Comparison of ENCODE assay signal across 8 mouse cellular contexts in genomic region chr4:97778211-97779002, GRCm38 (mm10). TPM values are rescaled to one million over a fixed set of nuclear protein-coding genes. Genes with fewer than 3 reads are reported as not detected.
DNase-seq lines count a peak whose midpoint lies in the region; ATAC-seq lines count a peak whose summit lies in the region.

No protein-coding gene starts in this region.

- under 1% methylated on average over 63 of the region's 94 CpGs for WGBS in forebrain, embryonic 11.5 days
- WGBS in hindbrain, embryonic 16.5 days, result 0% methylated on average over 62 of the region's 94 CpGs
- under 1% methylated on average over 78 of the region's 94 CpGs for WGBS in stomach, embryonic 15.5 days

- H3K27me3 ChIP-seq in forebrain, embryonic 11.5 days (ENCODE audit: control insufficient read depth, insufficient read depth, low read length), result peaks cover 6% of the 10 kb centered on the region; the same call in 1 of the 2 replicates
- 0 out of 2 replicates have a peak, but pooled peaks cover 2% of the 10 kb centered on the region for H3K27me3 ChIP-seq in hindbrain, embryonic 16.5 days (replicated peaks; ENCODE audit: control insufficient read depth, insufficient read depth, low read length)
- no peaks in the 10 kb centered on the region for H3K27me3 ChIP-seq in stomach, embryonic 15.5 days (replicated peaks)

- peaks cover 8% of the 10 kb centered on the region for H3K4me1 ChIP-seq in forebrain, embryonic 11.5 days (replicated peaks; ENCODE audit: control insufficient read depth, insufficient read depth, low read length)
- H3K4me1 ChIP-seq in hindbrain, embryonic 16.5 days (ENCODE audit: control insufficient read depth, insufficient read depth, low read depth, low read length), result peaks cover 2% of the 10 kb centered on the region
- H3K4me1 ChIP-seq in stomach, embryonic 15.5 days, result peaks cover 10% of the 10 kb centered on the region; the same call in 1 of the 2 replicates

- peaks cover 4% of the 10 kb centered on the region for H3K36me3 ChIP-seq in forebrain, embryonic 11.5 days (ENCODE audit: control insufficient read depth, insufficient read depth, low read length)
- H3K36me3 ChIP-seq in hindbrain, embryonic 16.5 days (ENCODE audit: control insufficient read depth, insufficient read depth, low read length), result peaks cover under 1% of the 10 kb centered on the region; the same call in 1 of the 2 replicates
- H3K36me3 ChIP-seq in stomach, embryonic 15.5 days, result peaks cover 7% of the 10 kb centered on the region; the same call in 1 of the 2 replicates

- H3K9me3 ChIP-seq in forebrain, embryonic 11.5 days (ENCODE audit: control insufficient read depth, low read length), result no peaks in the 10 kb centered on the region; the same call in 1 of the 2 replicates
- no peaks in the 10 kb centered on the region for H3K9me3 ChIP-seq in hindbrain, embryonic 16.5 days (ENCODE audit: control insufficient read depth, low read length)
- no peaks in the 10 kb centered on the region for H3K9me3 ChIP-seq in stomach, embryonic 15.5 days

- peak overlapping the region; percentile 80 for H3K4me2 ChIP-seq in forebrain, embryonic 11.5 days (ENCODE audit: low read depth, low read length, severe bottlenecking)
- H3K4me2 ChIP-seq in hindbrain, embryonic 16.5 days (ENCODE audit: low read length), result peak overlapping the region; percentile 67
- H3K4me2 ChIP-seq in stomach, embryonic 15.5 days, result peak overlapping the region; percentile 63

- peak; percentile 29 for DNase-seq in ovary, postnatal 10 days (ENCODE audit: low spot score)
- no peak for DNase-seq in ovary, adult 18-20 months (ENCODE audit: low spot score)
- peak; percentile 38 for DNase-seq in brain, adult 2 months (ENCODE audit: low read depth, low spot score)
- DNase-seq in forebrain, embryonic 11.5 days (ENCODE audit: low spot score), result peak; percentile 76
- peak; percentile 44 for DNase-seq in lung, postnatal 14 days
- no peak for DNase-seq in MN1 (ENCODE audit: low spot score)

- peak overlapping the region; percentile 78 for H3K27ac ChIP-seq in forebrain, embryonic 11.5 days (ENCODE audit: low read depth, low read length)
- H3K27ac ChIP-seq in hindbrain, embryonic 16.5 days (ENCODE audit: low read depth, low read length), result peak overlapping the region; percentile 90
- H3K27ac ChIP-seq in stomach, embryonic 15.5 days, result peak overlapping the region; percentile 96

- peak overlapping the region; percentile 96 for H3K9ac ChIP-seq in forebrain, embryonic 11.5 days (ENCODE audit: low read length)
- peak overlapping the region; percentile 88 for H3K9ac ChIP-seq in hindbrain, embryonic 16.5 days (ENCODE audit: low read depth, low read length)
- peak overlapping the region; percentile 97 for H3K9ac ChIP-seq in stomach, embryonic 15.5 days

- H3K4me3 ChIP-seq in forebrain, embryonic 11.5 days (ENCODE audit: low read depth, low read length), result peak overlapping the region; percentile 90
- H3K4me3 ChIP-seq in hindbrain, embryonic 16.5 days (ENCODE audit: low read length), result peak overlapping the region; percentile 80
- H3K4me3 ChIP-seq in stomach, embryonic 15.5 days (replicated peaks), result peak overlapping the region; percentile 86

- peak; percentile 15 for ATAC-seq in forebrain, embryonic 11.5 days (replicated peaks; ENCODE audit: low FRiP score)
- ATAC-seq in hindbrain, embryonic 16.5 days, result peak; percentile 10; the same call in 1 of the 2 replicates
- ATAC-seq in stomach, embryonic 15.5 days (ENCODE audit: insufficient read depth, low FRiP score, low read depth), result no peak

RNA-seq across cellular contexts. Expression of gene E130114P18Rik, which starts 0.5 kb away (rescaled TPM):
- polyA plus RNA-seq in forebrain, embryonic 11.5 days (2014; fragmentation: Nextera tagmentation; extraction: Ambion mirVana), result 45.7 and 46.4 TPM in 2 replicates
- polyA plus RNA-seq in hindbrain, embryonic 16.5 days (2015; fragmentation: Nextera tagmentation; extraction: Ambion mirVana), result 20.9 and 21.5 TPM in 2 replicates
- 2.9 and 3.7 TPM in 2 replicates for polyA plus RNA-seq in stomach, embryonic 15.5 days (2015; fragmentation: Nextera tagmentation; extraction: Ambion mirVana)

RNA-seq across cellular contexts. Expression of gene Nfia, which starts 5.9 kb away (rescaled TPM):
- polyA plus RNA-seq in forebrain, embryonic 11.5 days (2014; fragmentation: Nextera tagmentation; extraction: Ambion mirVana), result 39.5 and 45.4 TPM in 2 replicates
- 38.4 and 43.4 TPM in 2 replicates for polyA plus RNA-seq in hindbrain, embryonic 16.5 days (2015; fragmentation: Nextera tagmentation; extraction: Ambion mirVana)
- polyA plus RNA-seq in stomach, embryonic 15.5 days (2015; fragmentation: Nextera tagmentation; extraction: Ambion mirVana), result 45.5 and 50.8 TPM in 2 replicates

Comparison
In these comparisons a context has a peak if more than half of its experiments do, and no peak if none do; other contexts are left out.
1. DNase-seq: peak in ovary, postnatal 10 days (single experiment), brain, adult 2 months (single experiment), forebrain, embryonic 11.5 days (single experiment) and lung, postnatal 14 days (single experiment); none in ovary, adult 18-20 months (single experiment) and MN1 (single experiment).
2. Peak in every context shown above with its lines, with median percentiles within 50 percentile points of each other: H3K27ac ChIP-seq, H3K4me2 ChIP-seq, H3K4me3 ChIP-seq and H3K9ac ChIP-seq.